Mouse (Mus musculus) C2C12 (cell line): ENCODE measurements at regions not wholly inside any gene's neighbourhood (a gene's known extent, or its start where the extent isn't known, plus 50 kb on each side); places are given as distances from the start of the nearest gene placed in this dataset.

Experiments
- CEBPB ChIP-seq: IDR thresholded peaks from one replicate; pipeline ENCODE4 v1.6.1; 2011; ENCODE audit warnings: low read depth, mild to moderate bottlenecking, control low read depth, moderate library complexity
- CTCF ChIP-seq: IDR thresholded peaks from one replicate; pipeline ENCODE4 v1.5.1; 2011; ENCODE audit not compliant: control insufficient read depth, insufficient read depth, insufficient read length
- FOSL1 ChIP-seq: IDR thresholded peaks from one replicate; pipeline ENCODE4 v1.8.0; 2011; ENCODE audit warnings: mild to moderate bottlenecking, low read length; ENCODE audit not compliant: poor library complexity, insufficient read depth, severe bottlenecking
- MAX ChIP-seq: IDR thresholded peaks from one replicate; pipeline ENCODE4 v1.6.1; 2011; ENCODE audit warnings: mild to moderate bottlenecking, control low read depth
- MYOD1 ChIP-seq: IDR thresholded peaks from one replicate; pipeline ENCODE4 v1.6.1; 2011; ENCODE audit warnings: low read depth; ENCODE audit not compliant: control insufficient read depth, insufficient read length
- MYOG ChIP-seq: IDR thresholded peaks from one replicate; pipeline ENCODE4 v1.6.1; 2011; ENCODE audit not compliant: control insufficient read depth, insufficient read length; ENCODE audit errors: extremely low read depth
- USF1 ChIP-seq: IDR thresholded peaks from one replicate; pipeline ENCODE4 v1.6.1; 2011; ENCODE audit warnings: low read depth, mild to moderate bottlenecking, control low read depth, moderate library complexity

DNA sequence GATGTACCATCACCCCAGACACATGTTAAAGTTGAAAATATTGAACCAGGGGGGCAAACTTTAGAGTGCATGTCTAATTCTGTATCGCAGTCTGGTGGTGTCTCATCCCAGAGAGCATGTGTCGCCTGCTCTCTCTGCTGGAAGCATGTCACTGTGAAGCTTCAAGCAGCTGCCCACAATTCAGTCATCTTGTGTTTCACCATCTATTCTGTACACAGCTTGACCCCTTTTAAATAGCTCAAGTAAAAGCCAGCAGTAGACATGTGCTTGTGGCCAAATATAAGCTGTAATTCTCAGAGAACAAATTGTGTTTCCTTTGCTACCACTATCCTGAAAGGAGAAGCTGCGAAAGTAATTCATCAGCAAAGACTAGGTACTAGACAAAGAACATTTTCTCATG, 96.6 kb upstream of the Htr2a start:
- TF ChIP-seq CTCF, result no peak
- TF ChIP-seq MAX, result no peak
- TF ChIP-seq USF1, result no peak
- no peak for TF ChIP-seq MYOD1
- no peak for TF ChIP-seq MYOG
- TF ChIP-seq FOSL1, result no peak
- no peak for TF ChIP-seq CEBPB
